Comparison of ENCODE assay signal across 8 mouse cellular contexts in the genomic region with DNA sequence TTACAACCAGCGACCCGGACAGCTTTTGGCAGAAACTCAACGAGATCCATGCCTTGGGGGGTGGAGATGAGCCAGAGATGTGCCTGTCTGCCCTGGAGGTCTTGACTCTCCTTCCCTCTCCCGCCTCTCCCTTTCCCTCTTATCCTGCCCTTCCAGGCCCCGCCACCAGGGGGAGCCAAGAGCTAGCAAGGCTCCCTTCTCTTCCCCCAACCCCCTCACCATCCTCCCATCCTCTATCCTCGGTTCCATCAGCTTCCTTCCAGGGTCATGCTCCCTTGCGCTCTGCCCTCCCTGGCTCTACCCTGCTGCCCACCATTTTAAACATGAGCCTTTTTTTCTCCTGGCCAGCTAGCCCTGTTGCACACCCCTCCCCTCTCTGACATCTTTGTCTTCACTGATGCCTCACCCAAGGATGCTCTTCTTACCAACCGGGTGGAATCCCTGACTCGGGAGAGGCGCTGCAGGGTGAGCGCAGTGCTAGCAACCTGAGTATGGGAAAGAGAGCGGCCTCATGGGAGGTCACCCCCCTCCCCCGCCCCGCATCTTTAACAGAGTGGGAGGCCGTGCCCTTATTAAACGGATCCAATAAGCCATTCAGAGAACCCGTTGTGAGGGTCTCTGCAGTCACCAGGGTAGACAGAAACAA. TPM values are rescaled to one million over a fixed set of nuclear protein-coding genes. Genes with fewer than 3 reads are reported as not detected.
DNase-seq lines count a peak whose midpoint lies in the region; ATAC-seq lines count a peak whose summit lies in the region.

No protein-coding gene starts in this region.

- peak; percentile 80 to 87 for DNase-seq in gastrocnemius, adult 8-10 months (ENCODE audit: low spot score in 2 of 2)
- DNase-seq in induced T-regulatory cell, adult 2 months (ENCODE audit: low read depth): peak; percentile 92
- peak; percentile 55 to 90 for DNase-seq in left cerebral cortex, adult 9 months (ENCODE audit: low spot score in 2 of 2)
- DNase-seq in right cerebral cortex, postnatal 36 days (ENCODE audit: low spot score in 2 of 2): peak; percentile 60 to 67
- peak; percentile 79 to 94 for DNase-seq in urinary bladder, postnatal 4 days (ENCODE audit: low spot score in 2 of 2)

- ATAC-seq in activated CD4-positive, CD25-positive, alpha-beta regulatory T cell, adult 4 months: peak; percentile 68
- ATAC-seq in common myeloid progenitor, adult 5-6 weeks (replicated peaks; ENCODE audit: low read depth, poor library complexity, severe bottlenecking): peak; percentile 53
- ATAC-seq in megakaryocyte progenitor cell, adult 5-6 weeks (replicated peaks; ENCODE audit: poor library complexity): peak; percentile 64

RNA-seq across cellular contexts. Expression of gene Vwa7, which starts 4.9 kb away (rescaled TPM):
- polyA plus RNA-seq in activated CD4-positive, CD25-positive, alpha-beta regulatory T cell, adult 4 months (2017; shearing (Covaris generic)): under 1 TPM; 0.11 to 0.12 TPM
- total RNA-seq in common myeloid progenitor, adult 5-6 weeks (2017): 0.32 TPM in 1 of 2 replicates, not detected in the other
- 10 to 100 TPM in 3 of 4 experiments, 1 to 10 TPM in 1; 8.0 to 18.8 (median 13.7) TPM for total RNA-seq in gastrocnemius, adult 8-10 months (2022)
- not detected in 2 replicates for total RNA-seq in megakaryocyte progenitor cell, adult 5-6 weeks (2015)
- total RNA-seq in megakaryocyte progenitor cell, adult 5-6 weeks (2017): 0.17 TPM in 1 of 2 replicates, not detected in the other

RNA-seq across cellular contexts. Expression of gene Sapcd1, which starts 6.5 kb away (rescaled TPM):
- 1 to 10 TPM; 1.8 to 2.1 TPM for polyA plus RNA-seq in activated CD4-positive, CD25-positive, alpha-beta regulatory T cell, adult 4 months (2017; shearing (Covaris generic))
- total RNA-seq in common myeloid progenitor, adult 5-6 weeks (2017): 1.2 and 4.4 TPM in 2 replicates
- total RNA-seq in gastrocnemius, adult 8-10 months (2022): not detected
- total RNA-seq in megakaryocyte progenitor cell, adult 5-6 weeks (2015): 0.93 and 1.9 TPM in 2 replicates
- 1.5 TPM in 1 of 2 replicates, not detected in the other for total RNA-seq in megakaryocyte progenitor cell, adult 5-6 weeks (2017)

RNA-seq across cellular contexts. Expression of gene Vars, which starts 20.5 kb away (rescaled TPM):
- 10 to 100 TPM; 28.5 to 29.1 TPM for polyA plus RNA-seq in activated CD4-positive, CD25-positive, alpha-beta regulatory T cell, adult 4 months (2017; shearing (Covaris generic))
- total RNA-seq in common myeloid progenitor, adult 5-6 weeks (2017): 174 and 210 TPM in 2 replicates
- 10 to 100 TPM; 37.3 to 42.8 (median 41.0) TPM for total RNA-seq in gastrocnemius, adult 8-10 months (2022)
- 60.5 and 77.5 TPM in 2 replicates for total RNA-seq in megakaryocyte progenitor cell, adult 5-6 weeks (2015)
- total RNA-seq in megakaryocyte progenitor cell, adult 5-6 weeks (2017): 239 and 292 TPM in 2 replicates

RNA-seq across cellular contexts. Expression of gene Msh5, which starts 25.3 kb away (rescaled TPM):
- polyA plus RNA-seq in activated CD4-positive, CD25-positive, alpha-beta regulatory T cell, adult 4 months (2017; shearing (Covaris generic)): 1 to 10 TPM; 1.3 to 1.6 TPM
- 3.8 and 4.2 TPM in 2 replicates for total RNA-seq in common myeloid progenitor, adult 5-6 weeks (2017)
- total RNA-seq in gastrocnemius, adult 8-10 months (2022): not detected
- total RNA-seq in megakaryocyte progenitor cell, adult 5-6 weeks (2015): 4.2 and 5.7 TPM in 2 replicates
- 2.4 and 3.5 TPM in 2 replicates for total RNA-seq in megakaryocyte progenitor cell, adult 5-6 weeks (2017)

RNA-seq across cellular contexts. Expression of gene Clic1, which starts 28.5 kb away (rescaled TPM):
- 100 to 1,000 TPM; 464 to 670 TPM for polyA plus RNA-seq in activated CD4-positive, CD25-positive, alpha-beta regulatory T cell, adult 4 months (2017; shearing (Covaris generic))
- 214 and 220 TPM in 2 replicates for total RNA-seq in common myeloid progenitor, adult 5-6 weeks (2017)
- total RNA-seq in gastrocnemius, adult 8-10 months (2022): 1 to 10 TPM; 5.2 to 9.0 (median 6.6) TPM
- 209 and 248 TPM in 2 replicates for total RNA-seq in megakaryocyte progenitor cell, adult 5-6 weeks (2015)
- 225 and 254 TPM in 2 replicates for total RNA-seq in megakaryocyte progenitor cell, adult 5-6 weeks (2017)

Comparison
In these comparisons a context has a peak if more than half of its experiments do, and no peak if none do; other contexts are left out.
1. Peak in every context shown above with its lines: DNase-seq and ATAC-seq.